Mouse (Mus musculus): ENCODE data around the gene Cnksr1. TPM values are rescaled to one million over a fixed set of nuclear protein-coding genes. Genes with fewer than 3 reads are reported as not detected.
"Not testable (repeated sequence)": the region's sequence is repeated elsewhere in the genome, so short reads cannot be mapped to it uniquely, and the experiment has no call there.

The Cnksr1 gene
- under 1 TPM; 0.32 to 0.58 TPM for total RNA-seq (2021)
- long read RNA-seq, experiment 1: 0 reads
- long read RNA-seq, experiment 2, partial matches to known transcripts: 0 of 1 reads
- long read RNA-seq, experiment 2, other reads (novel, unspliced or antisense): 1 of 1 reads

DNA sequence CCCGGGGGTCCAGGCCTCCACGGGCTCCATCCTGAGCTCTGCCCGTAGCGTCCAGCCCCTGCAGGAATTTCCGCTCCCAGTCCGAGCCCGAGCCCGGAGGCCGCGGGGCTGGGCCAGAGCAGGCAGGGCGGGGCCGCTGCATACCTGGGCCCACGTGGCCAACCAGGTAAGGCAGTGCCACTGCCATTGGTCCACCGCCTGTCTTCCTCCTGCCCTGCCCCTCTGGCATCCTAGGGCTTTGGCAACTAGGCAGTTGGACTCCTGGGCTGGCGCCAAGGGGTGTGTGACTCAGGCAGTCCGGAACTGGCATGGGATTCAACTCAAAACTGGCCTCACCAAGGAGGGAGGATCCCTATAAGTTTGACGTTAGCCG, at the start of gene Cnksr1:
Cnksr1 (minus strand) TSS at position 121 of the 373 bp plus-strand sequence.
- Histone ChIP-seq H3K27ac (no peak within 1 kb of the TSS), H3K4me3 (peak within 1 kb of the TSS; percentile 9; the same call in 1 of the 2 replicates)
- no peak for DNase-seq (ENCODE audit: extremely low spot score in 1 of 2, low spot score in 2 of 2)
- intact Hi-C loops (cut with DNase I): no loop called here
- TF ChIP-seq CTCF (IDR thresholded peaks at IDR 0.05): no peak

DNA sequence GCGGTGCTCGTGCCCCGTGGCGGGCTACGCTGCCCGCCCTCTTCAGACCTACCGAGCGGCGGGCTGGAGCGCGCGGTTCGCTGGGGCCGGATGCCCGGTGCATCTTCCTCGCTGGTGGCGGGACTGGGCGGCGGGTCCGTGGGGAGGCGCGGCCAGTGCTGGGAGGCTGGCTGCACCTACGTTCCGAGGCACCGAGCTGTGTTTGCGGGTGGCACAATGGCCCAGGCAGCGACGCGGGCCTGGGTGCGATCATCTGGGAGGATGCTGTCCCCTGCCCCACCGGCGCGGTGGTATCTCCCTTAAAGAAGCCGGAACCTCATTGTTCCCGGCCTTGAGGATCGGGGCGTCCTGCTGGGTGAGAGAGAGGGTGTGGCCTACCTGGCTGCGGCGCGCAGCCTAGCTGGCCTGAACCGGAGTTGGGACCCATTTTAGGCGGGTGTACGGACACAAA, 49.4 kb upstream of the Cnksr1 start, which contains the start of gene Pdik1l:
Pdik1l (minus strand) TSS at position 321 of the 451 bp plus-strand sequence.
- intact Hi-C loops (cut with DNase I): loop anchor here (2.0 to 5.0 kb wide), 4 partner anchors 43 to 185 kb away; partner anchors contain the start of genes Cep85 and Zfp593
- TF ChIP-seq CTCF (IDR thresholded peaks at IDR 0.05): no peak; the same call in 1 of the 2 replicates
- peak; percentile 69 to 70 for DNase-seq (ENCODE audit: extremely low spot score in 1 of 2, low spot score in 2 of 2)
- H3K27ac ChIP-seq: peak within 1 kb of the TSS; percentile 96
- peak within 1 kb of the TSS; percentile 86 for H3K4me3 ChIP-seq

DNA sequence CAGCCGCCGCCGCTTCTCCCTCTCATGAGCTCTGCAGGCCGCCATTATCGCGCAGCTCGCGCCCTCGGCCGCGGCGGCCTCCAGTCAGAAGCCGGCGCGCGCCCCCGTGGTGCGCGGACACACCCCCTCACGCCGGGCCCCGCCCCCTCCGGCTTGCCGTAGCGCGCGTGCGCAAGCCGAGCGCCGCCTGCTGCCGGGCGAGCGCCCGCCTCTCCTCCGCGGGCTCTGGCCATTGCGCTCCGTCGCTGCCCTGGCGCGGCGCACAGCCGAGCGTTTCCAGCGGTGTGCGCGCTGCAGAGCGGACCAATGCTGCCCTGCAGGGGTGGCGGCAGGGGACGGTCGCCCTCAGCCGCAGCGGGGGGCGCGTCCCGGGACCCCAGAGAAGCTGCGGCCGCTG, 49.0 kb upstream of the Cnksr1 start:
- intact Hi-C loops (cut with DNase I): loop anchor here (2.0 to 5.0 kb wide), 4 partner anchors 42 to 185 kb away; partner anchors contain the start of genes Cep85 and Zfp593
- Histone ChIP-seq H3K27ac (peak overlapping the region; percentile 96), H3K4me3 (peak overlapping the region; percentile 86)
- peak; percentile 38 for TF ChIP-seq CTCF (IDR thresholded peaks at IDR 0.05)
- DNase-seq (ENCODE audit: extremely low spot score in 1 of 2, low spot score in 2 of 2): peak; percentile 98 to 99

DNA sequence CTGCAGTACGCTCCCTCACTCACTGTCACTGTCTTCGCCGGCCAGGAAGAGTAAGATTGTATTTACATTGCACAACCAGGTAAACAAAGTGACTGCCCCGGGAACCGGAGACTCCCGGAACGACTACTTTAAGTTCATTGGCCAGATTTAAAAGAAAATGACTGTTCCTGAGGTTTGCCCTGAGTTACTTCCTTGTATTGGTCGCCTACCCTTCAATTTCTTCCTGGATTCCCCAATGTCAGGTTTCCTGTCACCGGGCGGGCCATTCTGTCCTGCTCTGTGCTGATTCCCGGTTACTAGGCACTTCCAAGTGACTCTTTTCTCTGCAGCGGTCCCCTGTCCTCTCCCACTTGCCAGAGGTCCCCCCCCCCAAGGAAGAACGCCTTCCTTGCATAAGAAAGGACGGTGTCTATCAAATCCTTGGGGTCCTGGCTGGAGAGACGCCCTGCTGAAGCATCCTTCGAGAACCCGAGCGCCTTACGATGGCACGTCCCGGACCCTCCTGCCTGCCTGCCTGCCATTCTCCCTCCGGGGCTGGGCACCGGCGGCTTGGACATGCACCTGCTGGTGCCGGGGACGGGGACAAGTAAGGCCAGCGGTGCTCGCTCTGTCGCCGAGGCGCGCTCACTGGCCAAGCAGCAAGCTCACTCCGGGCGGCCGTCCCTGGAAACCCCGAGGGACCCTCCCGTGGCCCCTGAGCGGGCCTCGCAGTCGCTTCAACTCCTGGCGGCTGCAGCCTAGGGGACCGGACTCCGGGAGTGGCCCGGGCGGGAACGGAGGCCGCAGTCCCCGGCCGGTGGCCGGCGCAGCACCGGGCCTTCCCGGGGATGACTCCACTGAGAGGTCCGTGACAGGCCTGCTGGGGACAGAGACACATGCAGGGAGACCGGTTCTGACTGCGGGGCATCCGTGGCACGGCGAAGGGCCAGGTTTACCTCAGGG, 48.3 kb upstream of the Cnksr1 start:
- intact Hi-C loops (cut with DNase I): loop anchor here (2.0 to 5.0 kb wide), 4 partner anchors 42 to 186 kb away; partner anchors contain the start of genes Cep85 and Zfp593
- TF ChIP-seq CTCF (IDR thresholded peaks at IDR 0.05): no peak
- Histone ChIP-seq H3K27ac (peak overlapping the region; percentile 87), H3K4me3 (peak overlapping the region; percentile 86)
- DNase-seq (ENCODE audit: extremely low spot score in 1 of 2, low spot score in 2 of 2): no peak

DNA sequence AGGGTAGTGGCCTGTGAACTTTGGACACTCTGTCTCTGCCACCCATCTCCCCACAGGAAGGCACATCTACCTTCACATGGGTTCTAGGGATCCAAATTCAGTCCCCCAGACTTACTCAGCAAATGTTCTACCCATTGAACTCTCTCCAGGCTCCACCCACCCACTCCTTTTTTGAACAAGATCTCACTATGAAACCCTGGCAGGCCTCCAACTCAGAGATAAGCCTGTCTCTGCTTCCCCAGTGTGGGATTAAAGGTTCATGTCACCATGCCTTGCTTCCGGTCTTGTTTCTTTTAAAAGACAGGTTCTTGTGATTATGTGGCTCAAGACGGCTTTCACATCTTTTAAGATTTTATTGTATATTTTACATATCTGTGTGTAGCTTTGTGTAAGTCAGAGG, 46.7 kb upstream of the Cnksr1 start:
- no peak for TF ChIP-seq CTCF (IDR thresholded peaks at IDR 0.05)
- intact Hi-C loops (cut with DNase I): loop anchor here (5.0 kb wide), 2 partner anchors 72 to 187 kb away; no protein-coding TSS in a partner anchor
- Histone ChIP-seq H3K27ac (no peak overlapping the region), H3K4me3 (no peak overlapping the region)
- no peak for DNase-seq (ENCODE audit: extremely low spot score in 1 of 2, low spot score in 2 of 2)

DNA sequence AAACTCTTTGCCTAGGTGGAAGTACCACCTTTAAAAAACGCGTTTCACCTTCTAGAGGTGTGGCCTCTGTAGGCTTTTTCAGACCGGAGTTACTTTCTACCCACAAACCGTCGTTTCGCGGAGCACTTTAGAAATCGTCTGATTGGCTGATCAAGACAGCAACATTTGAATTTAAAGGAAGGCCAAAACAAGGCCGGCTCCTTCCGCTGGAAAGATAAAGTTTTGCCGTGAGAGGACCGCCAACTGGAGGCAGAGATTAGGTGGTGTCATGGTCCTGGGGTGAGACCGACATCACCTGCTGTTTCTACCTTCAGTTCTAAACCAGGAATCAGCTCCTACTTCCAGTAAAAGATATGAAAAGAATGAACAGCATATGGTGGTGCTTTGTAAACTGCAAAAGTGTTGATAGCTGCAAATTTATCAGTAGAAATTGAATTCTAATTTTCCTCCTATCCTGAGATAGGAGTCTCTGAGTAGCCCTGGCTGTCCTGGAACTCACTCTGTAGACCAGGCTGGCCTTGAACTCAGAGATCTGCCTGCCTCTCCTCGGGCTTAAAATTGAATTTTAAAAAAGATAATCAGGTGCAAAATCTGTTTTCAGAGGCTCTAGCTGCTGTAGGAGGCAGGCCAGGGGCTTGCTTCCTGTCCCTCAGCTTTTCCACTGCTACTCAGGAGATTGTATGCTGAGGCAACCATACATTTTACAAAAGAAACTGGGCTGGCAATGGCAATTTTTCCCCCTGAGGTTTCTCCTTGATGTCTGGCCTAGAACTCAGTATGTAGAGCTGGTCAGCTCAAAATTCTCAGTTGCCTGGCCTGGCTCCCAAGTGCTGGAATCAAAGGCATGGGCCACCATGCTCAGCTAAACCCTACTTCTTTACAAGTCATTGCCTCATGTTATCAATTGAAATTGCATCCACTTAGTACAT, 35.5 kb upstream of the Cnksr1 start:
- Histone ChIP-seq H3K27ac (no peak overlapping the region), H3K4me3 (no peak overlapping the region)
- intact Hi-C loops (cut with DNase I): no loop called here
- DNase-seq (ENCODE audit: extremely low spot score in 1 of 2, low spot score in 2 of 2): no peak
- TF ChIP-seq CTCF (IDR thresholded peaks at IDR 0.05): no peak

DNA sequence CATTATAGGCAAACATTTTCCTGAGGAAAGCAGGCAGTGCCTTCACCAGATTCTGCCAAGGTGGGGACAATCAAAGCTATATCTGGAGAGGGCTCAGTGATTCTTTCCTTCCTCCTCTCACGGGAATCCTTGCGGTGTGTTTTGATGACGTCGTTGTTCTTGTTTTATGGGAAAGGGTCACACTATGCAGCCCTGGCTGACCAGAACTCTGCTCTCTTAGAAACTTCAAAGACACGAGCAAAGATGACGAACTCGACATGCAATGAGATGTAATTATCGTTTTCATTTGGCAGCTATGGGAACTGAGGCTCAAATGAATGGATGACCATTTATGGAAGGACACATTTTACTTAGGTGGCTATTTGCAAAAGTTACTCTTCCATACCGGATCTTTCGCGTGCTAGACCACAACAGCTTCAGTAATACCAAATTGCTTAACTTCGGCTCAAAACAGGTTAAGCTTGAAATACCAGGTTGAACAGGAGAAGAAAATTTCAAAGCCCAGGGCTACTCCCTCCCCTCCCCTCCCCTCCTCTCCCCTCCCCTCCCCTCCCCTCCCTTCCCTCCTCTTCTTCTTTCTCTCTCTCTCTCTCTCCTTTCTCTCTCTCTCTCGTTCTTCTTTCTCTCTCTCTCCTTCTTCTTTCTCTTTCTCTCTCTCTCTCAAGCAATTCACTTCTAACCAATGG, 34.7 kb upstream of the Cnksr1 start:
- TF ChIP-seq CTCF (IDR thresholded peaks at IDR 0.05): no peak
- Histone ChIP-seq H3K27ac (no peak overlapping the region), H3K4me3 (no peak overlapping the region)
- intact Hi-C loops (cut with DNase I): no loop called here
- DNase-seq (ENCODE audit: extremely low spot score in 1 of 2, low spot score in 2 of 2): no peak

DNA sequence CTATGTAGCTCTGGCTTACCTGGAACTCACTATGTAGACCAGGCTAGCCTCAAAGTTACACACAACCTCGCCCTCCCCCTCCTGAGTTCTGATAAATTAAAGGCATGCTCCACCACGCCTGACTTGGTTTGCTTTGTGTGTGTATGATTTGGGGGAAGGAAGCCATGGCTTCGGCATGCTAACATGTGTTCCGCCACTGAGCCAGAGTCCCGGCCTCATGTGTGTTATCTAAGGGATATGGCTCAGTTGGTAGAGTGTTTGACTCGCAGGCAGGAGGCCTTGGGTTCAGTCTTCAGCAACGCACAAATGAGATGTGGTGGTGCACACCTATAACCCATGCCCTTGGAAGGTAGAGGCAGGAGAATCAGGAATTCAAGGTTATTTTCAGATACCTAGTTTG, 33.8 kb upstream of the Cnksr1 start:
- intact Hi-C loops (cut with DNase I): no loop called here
- no peak overlapping the region for H3K4me3 ChIP-seq
- no peak for DNase-seq (ENCODE audit: extremely low spot score in 1 of 2, low spot score in 2 of 2)
- H3K27ac ChIP-seq: no peak overlapping the region
- TF ChIP-seq CTCF (IDR thresholded peaks at IDR 0.05): no peak

DNA sequence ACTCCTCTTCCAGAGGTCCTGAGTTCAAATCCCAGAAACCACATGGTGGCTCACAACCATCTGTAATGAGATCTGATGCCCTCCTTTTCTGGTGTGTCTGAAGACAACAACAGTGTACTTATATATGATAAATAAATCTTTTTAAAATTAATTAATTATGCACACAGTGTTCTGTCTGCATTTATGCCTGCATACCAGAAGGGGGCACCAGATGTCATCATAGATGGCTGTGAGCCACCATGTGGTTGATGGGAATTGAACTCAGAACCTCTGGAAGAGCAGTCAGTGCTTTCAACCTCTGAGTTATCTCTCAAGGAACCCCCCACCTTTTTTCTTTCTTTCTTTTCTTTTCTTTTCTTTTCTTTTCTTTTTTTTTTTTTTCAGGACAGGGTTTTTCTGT, 31.4 kb upstream of the Cnksr1 start:
- intact Hi-C loops (cut with DNase I); DNase-seq (ENCODE audit: extremely low spot score in 1 of 2, low spot score in 2 of 2); H3K27ac ChIP-seq; H3K4me3 ChIP-seq: not testable (repeated sequence)
- TF ChIP-seq CTCF (IDR thresholded peaks at IDR 0.05): peak; percentile 54

DNA sequence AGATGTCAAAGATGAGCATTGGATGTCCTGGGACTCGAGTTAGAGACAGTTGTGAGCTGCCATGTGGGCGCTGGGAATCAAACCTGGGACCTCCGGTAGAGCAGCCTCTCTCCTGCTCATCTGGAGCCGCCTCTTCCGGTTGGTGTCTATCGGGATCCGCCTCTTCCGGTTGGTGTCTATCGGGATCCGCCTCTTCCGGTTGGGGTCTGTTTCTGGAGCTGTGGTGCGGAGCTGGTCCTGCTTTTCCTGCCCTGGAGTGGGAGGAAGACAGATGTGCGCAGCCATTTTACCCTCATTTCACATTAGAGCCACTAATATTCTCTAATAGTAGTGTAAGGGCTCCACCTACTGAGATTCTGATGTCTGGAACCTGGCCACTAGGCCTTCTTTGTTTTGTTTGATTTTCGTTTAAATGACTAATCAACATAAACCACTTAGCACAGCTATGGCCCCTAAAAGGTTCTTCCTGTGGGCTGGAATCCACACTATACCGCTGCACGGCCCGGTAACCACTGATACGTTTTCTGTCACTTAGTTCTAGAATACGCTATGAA, 30.0 kb upstream of the Cnksr1 start:
- no peak for DNase-seq (ENCODE audit: extremely low spot score in 1 of 2, low spot score in 2 of 2)
- Histone ChIP-seq H3K27ac (no peak overlapping the region), H3K4me3 (no peak overlapping the region)
- intact Hi-C loops (cut with DNase I): no loop called here
- TF ChIP-seq CTCF (IDR thresholded peaks at IDR 0.05): peak; percentile 18
